Mouse (Mus musculus): ENCODE measurements around the gene Gm28308. TPM values are rescaled to one million over a fixed set of nuclear protein-coding genes. Genes with fewer than 3 reads are reported as not detected.
A peak's percentile ranks its signal among the peaks of the same experiment; 100 is the strongest.

Gene Gm28308
- polyA plus RNA-seq, 1 experiment: not detected

DNA sequence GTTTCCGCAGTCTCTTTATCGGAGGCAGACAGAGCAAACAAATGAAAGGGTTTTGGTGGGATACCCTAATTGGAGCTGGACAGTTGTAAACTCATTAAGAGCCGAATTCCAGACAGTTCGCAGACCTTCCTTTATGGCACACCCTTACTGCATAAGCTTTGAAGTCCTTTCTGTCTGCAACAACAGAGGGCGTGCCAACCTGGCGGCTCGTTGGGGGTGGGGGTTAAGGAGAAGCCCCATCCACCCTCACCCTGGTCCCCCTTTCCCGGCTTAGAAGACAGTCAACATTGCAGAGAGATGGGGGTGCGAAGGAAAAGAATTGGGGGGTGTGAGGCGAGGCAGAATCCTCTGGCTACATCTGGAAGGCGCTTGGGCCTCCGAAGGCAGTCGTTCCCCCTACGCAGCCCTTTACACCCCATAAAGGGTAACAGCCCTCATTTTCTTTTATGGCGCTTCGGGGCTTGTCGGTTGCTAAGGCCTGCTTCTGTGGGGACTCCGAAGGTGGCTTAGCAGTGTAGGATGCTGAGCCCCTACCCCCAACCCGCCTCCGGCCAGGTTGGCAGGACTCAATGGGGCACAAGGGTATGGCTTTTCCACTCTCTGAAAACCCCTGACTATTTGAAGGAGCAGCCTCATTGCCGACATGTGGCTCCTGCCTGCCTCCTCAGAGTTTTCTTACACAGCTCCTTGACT, 9.0 kb upstream of the Gm28308 start:
- TF ChIP-seq POLR2A (IDR thresholded peaks at IDR 0.05; ENCODE audit: borderline replicate concordance, extremely low read depth, insufficient read depth, insufficient read length, poor library complexity, severe bottlenecking) (no peak), CTCF (IDR thresholded peaks at IDR 0.05; ENCODE audit: borderline replicate concordance, extremely low read depth, insufficient read depth, insufficient read length) (no peak)
- no peak for DNase-seq (ENCODE audit: low read depth)

DNA sequence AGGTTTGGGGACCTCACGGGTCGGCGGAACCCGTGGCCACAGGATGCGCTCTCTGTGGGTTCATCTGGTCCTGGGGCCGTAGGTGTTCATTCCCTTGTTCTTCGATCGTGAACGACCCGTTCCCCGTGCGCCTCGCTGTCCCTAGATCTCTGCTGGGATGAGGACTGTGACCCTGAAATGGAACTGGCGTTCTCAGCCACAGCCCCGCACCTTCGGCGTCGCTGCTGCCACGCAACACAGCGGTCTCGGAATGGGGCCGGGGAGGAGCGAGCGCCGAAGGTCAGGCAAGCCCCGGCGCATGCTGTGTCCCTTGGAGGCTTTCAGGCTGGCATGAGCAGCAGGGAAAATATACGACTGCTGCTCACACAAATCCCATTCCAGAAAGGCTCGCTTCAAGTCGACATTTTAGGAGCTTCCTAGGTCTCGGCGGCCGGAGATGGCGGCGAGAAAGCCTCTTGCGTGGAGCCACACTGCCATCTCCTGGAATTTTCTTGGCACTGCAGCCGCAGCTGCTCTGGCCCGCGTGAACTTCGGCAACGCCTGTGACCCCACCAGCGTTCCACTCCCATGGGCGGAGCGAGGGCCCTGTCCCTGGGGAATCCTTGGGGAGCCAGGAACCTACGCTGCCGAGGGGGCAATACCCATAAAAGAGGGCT, 8.3 kb upstream of the Gm28308 start, which contains the start of gene Hoxa7:
TSS of gene Hoxa7 (minus strand) at position 518 of the 656 bp plus-strand sequence.
- DNase-seq (ENCODE audit: low read depth): peak; percentile 91
- TF ChIP-seq POLR2A (IDR thresholded peaks at IDR 0.05; ENCODE audit: borderline replicate concordance, extremely low read depth, insufficient read depth, insufficient read length, poor library complexity, severe bottlenecking) (no peak), CTCF (IDR thresholded peaks at IDR 0.05; ENCODE audit: borderline replicate concordance, extremely low read depth, insufficient read depth, insufficient read length) (peak; percentile 97)

DNA sequence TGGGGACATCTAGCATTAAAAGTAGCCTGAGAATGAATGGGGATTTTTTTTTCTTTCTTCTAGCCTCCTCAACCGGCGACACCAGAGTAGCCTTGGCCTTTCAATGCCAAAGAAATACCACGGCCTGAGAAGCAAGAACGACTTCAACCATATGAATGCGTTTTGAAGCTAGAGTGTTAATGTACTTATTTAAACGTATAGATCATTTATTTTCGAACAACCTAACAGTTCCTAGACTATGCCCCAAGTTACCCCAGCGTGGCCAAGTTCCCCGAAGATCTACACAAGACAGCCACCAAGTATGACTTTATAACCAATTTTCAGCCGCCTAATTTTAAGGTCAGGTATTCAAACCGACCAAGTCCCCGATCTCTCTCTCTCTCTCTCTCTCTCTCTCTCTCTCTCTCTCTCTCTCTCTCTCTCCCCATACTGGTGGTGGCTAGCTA, 7.7 kb upstream of the Gm28308 start:
- DNase-seq (ENCODE audit: low read depth): no peak
- TF ChIP-seq CTCF (IDR thresholded peaks at IDR 0.05; ENCODE audit: borderline replicate concordance, extremely low read depth, insufficient read depth, insufficient read length) (no peak), POLR2A (IDR thresholded peaks at IDR 0.05; ENCODE audit: borderline replicate concordance, extremely low read depth, insufficient read depth, insufficient read length, poor library complexity, severe bottlenecking) (no peak)

DNA sequence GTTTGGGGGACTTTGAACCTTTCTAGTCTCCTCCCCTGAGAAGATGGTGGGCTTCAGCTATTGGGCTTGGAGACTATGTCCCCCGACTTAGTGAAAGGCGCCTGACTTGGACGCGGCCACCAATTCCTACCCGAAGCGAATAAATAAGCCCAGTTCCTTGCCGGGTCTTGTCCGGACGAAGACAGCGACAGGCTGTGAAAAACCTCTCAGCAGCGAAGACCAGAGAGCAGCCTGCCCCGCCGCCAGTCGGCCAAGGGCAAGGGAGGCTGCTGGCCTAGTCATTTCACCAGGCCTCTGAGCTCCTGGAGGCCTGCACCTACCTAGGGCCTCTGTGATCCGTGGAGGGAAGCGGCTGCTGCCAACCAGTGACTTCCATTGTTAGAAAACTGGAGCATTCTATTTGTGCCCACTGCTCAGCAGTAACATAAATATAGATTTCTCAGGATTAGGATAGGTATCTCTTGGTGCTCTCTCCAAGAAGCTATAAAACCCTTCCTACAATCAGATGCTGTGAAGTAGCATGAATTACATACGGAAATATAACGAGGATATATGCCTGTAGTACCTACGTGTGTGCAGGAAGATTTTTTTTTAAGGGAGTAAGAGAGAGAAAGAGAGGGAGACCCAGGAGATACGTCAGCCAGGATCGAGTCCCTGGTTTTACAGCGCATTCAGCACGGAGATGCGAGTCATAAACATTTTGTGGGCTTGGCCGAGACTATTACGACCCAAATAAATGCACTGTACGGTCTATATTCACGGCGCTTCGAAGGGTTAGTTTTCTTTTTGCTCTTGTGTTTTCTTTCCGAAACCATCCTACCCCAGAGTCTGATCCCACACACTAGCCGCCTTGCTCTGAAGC, 7.1 kb upstream of the Gm28308 start:
- TF ChIP-seq CTCF (IDR thresholded peaks at IDR 0.05; ENCODE audit: borderline replicate concordance, extremely low read depth, insufficient read depth, insufficient read length) (no peak), POLR2A (IDR thresholded peaks at IDR 0.05; ENCODE audit: borderline replicate concordance, extremely low read depth, insufficient read depth, insufficient read length, poor library complexity, severe bottlenecking) (no peak)
- DNase-seq (ENCODE audit: low read depth): no peak

DNA sequence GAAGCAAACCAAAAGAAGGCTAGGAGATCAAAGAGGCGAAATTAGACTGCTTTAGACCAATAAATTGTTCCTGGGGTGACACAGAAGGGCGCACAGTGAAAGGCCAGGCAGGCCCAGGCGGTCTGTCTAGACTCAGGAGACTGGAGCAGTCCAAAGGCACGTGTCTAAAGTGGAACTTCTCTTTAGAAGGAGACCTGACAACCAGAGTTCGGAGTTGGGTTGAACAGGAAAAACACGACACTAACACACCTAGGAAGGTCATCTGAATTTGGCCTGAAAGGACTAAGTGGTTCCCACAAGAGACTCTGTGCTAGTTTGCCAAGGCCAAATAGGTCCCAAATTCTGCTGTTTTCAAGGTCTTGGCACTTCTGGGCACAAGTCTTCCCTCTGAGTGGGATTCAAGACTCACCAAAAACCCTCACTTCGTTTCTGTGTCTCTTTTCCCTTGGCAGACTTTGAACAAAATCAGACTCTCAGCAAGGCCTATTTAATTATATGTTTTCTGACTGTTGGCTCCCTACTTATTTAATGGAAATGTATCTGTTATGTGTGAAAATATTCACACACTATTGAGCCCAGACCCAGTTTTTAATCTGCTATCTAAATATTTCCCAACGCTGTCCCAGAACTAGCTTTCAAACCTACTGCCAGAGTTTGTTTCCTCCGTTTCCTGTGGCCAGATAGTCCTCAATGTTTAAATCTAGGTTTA, 6.2 kb upstream of the Gm28308 start:
- TF ChIP-seq POLR2A (IDR thresholded peaks at IDR 0.05; ENCODE audit: borderline replicate concordance, extremely low read depth, insufficient read depth, insufficient read length, poor library complexity, severe bottlenecking) (no peak), CTCF (IDR thresholded peaks at IDR 0.05; ENCODE audit: borderline replicate concordance, extremely low read depth, insufficient read depth, insufficient read length) (no peak)
- no peak for DNase-seq (ENCODE audit: low read depth)

DNA sequence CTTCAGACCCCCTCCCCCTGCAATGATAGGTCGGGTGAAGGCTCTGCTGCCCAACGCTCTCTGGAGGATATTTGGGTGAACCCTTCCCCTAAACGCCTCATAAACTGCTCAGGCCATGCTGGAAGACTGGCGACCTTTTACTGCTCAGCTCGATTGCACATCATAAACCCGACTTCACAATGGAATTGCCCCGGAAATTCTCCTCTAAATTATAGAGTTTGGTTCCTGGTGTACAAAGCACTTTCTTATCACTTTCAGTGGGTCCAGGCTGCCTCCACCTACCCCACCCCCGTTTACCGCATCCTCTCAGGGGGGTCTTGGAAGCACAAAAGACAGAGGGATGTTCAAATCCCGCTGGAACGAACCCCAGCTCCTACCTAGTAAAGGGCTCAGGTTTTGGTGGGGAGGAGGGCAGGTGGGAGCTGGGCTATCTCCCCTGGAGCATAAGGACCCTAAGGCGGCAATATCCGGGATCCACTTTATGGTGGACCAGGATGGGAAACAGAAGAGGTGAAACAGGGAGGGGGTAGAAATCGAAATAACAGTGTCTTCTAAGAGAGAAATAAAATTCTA, 5.6 kb upstream of the Gm28308 start:
- no peak for DNase-seq (ENCODE audit: low read depth)
- TF ChIP-seq POLR2A (IDR thresholded peaks at IDR 0.05; ENCODE audit: borderline replicate concordance, extremely low read depth, insufficient read depth, insufficient read length, poor library complexity, severe bottlenecking): no peak
- TF ChIP-seq CTCF (IDR thresholded peaks at IDR 0.05; ENCODE audit: borderline replicate concordance, extremely low read depth, insufficient read depth, insufficient read length): no peak

DNA sequence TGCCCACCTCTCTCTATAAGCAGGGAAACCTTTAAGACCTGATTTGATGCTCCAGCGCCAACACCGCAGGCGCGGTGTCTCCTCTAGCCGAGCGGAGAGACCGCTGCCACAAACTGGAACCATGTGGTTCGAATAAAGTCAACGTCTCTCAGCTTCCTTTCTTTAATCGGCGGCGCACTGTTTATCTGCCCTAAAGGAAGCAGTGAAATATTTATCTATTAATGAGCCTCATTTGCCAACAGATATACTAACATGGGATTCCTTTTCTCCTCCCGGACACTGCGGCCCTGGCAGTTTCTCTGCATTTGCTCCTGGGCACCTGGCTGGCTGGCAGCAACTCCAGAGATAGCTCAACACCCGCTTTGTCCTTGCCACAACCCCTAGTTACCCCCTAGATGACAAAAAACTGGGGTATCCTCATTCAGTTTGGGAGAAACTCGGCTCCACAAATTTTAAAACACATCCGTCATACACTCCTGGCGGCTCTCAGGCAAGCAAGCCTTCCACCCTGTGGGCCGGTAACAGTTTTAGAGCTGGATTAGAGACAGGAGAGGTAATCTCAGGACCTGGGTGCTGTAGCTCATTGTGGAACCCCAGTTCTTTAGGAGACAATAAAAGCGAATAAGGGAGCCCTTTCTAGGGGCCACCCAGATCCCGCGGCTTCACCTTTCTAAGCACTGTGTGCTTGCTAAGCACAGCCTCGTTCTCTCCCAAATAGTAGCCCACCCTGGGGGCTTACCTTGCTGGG, 4.9 kb upstream of the Gm28308 start:
- DNase-seq (ENCODE audit: low read depth): no peak
- TF ChIP-seq POLR2A (IDR thresholded peaks at IDR 0.05; ENCODE audit: borderline replicate concordance, extremely low read depth, insufficient read depth, insufficient read length, poor library complexity, severe bottlenecking): no peak
- TF ChIP-seq CTCF (IDR thresholded peaks at IDR 0.05; ENCODE audit: borderline replicate concordance, extremely low read depth, insufficient read depth, insufficient read length): no peak

DNA sequence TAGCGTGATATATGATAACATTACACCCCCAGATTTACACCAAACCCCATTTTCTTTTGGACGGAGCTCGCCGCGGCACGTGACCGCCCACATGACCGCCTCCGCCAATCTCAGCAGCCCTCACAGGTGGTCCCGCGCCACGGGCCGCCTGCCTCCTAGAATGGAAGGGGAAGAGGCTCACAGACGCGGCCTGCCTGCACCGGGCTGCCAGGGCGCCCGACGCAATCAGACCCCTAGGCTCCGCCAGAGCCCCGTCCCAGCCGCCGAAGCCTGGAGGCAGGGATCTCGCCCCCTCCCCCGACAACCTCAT, 4.3 kb upstream of the Gm28308 start:
- no peak for DNase-seq (ENCODE audit: low read depth)

DNA sequence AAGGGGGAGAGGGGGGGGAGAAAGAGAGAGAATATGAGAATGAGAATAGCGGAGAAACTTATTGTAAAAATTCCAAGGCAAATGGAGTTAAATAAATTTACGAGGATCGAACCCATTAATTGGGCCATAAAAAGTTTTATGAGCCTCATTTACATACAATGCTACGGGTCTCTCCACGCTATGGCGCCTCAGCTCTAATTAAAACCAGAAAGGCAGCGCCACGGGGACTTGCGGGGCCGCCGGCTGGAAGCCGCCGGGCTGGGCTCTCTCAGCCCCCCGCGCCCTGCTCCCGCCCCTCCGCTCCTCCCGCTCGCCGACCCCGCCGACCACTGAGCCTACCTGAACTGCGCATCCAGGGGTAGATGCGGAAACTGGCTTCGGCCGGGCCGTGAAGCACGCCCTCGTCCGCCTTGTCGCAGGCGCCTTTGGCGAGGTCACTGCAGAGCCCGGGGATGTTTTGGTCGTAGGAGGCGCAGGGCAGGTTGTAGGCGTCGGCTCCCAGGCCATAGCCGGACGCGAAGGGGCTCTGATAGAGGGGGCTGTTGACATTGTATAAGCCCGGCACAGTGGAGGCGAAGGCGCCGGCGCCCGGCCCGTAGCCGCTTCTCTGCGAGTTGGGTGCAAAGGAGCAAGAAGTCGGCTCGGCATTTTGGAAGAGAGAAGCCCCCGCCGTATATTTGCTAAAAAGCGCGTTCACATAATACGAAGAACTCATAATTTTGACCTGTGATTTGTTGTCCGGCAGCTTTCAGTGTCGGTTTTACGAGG, 3.7 kb upstream of the Gm28308 start:
- no peak for DNase-seq (ENCODE audit: low read depth)
- no peak for TF ChIP-seq POLR2A (IDR thresholded peaks at IDR 0.05; ENCODE audit: borderline replicate concordance, extremely low read depth, insufficient read depth, insufficient read length, poor library complexity, severe bottlenecking)
- TF ChIP-seq CTCF (IDR thresholded peaks at IDR 0.05; ENCODE audit: borderline replicate concordance, extremely low read depth, insufficient read depth, insufficient read length): no peak

More for the DNA sequence above, 4.3 kb upstream of the Gm28308 start:
- no peak for TF ChIP-seq CTCF (IDR thresholded peaks at IDR 0.05; ENCODE audit: borderline replicate concordance, extremely low read depth, insufficient read depth, insufficient read length)
- TF ChIP-seq POLR2A (IDR thresholded peaks at IDR 0.05; ENCODE audit: borderline replicate concordance, extremely low read depth, insufficient read depth, insufficient read length, poor library complexity, severe bottlenecking): no peak
